Mouse (Mus musculus): ENCODE results near the gene Kctd5.
"Not testable (repeated sequence)": the region's sequence is repeated elsewhere in the genome, so short reads cannot be mapped to it uniquely, and the experiment has no call there.

The Kctd5 gene

DNA sequence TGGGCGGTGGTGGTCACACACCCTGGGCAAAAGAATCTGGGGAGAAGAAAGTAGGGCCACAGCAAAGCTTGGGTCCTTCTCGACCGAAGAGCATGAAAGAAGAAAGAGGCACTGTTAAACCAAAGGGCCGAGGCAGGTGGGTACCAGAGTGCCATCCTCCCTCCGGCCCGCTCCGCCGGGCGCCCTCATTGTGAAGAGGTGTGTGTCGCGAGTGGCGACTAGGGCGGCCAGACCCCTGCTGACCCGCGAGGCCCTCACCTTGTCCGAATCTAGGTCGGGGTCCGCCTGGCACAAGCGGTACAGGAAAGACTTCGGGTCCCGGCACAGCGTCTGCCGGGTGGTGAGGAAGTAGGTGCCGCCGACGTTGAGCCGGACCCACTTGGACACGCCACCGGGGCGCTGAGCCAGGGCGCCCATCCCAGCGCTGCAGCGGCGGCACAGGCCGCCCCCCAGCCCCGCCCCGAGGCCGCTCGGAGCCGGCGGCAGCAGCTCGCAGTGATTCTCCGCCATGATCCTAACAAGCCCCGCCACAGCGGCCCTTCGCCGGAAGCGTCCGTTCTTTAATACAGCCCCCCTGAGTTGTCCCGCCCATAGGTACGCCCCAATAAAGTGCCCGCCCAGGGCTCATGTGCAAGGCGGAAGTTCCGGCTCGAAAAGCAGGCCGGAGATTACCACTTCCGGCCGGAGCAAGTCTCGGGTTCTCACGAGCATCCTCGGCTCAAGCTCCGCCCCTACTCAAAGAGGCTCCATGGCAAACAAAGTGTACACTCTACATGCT, at the start of gene Kctd5:
TSS of gene Kctd5 (minus strand) at position 567 of the 778 bp plus-strand sequence.
- DNase-seq: peak; percentile 94

DNA sequence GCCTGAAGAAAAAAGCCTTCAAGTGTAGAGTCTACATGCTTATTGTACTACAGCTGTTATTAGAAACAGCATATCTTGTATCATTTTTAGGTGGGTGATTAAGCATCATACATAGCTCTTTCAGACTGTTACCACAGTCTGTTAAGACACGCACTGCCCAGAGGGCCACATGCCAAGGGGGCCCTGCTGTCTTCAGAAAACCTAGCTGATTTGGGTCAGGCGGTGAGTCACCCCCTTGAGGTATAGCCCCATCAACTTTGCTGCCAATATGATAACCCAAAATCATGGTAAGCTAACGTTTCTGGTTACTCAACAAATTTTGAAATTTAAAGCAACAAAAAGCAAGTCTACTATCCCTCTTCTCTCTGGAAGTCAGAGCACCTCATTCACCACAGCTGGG, 46.2 kb upstream of the Kctd5 start:
- DNase-seq: no peak

DNA sequence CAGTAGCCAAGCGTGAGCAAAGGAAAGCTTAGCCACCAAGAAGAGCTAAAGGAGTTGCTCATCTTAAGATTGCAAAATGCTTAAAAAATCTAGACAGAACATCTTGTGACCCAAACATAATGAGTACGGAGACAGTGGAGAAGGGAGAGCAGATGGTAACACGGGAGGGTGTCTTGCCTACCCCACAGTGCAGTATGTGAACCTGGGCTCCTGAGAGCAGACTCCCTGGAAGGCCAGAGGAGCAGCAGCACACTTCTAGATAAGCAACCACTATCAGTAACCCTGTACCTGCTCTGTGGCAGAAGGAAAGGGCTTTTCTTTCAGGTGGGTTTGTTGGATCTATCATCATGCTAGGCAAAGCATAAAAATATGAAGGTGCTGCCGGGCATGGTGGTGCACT, 39.7 kb upstream of the Kctd5 start:
- DNase-seq: peak; percentile 65

DNA sequence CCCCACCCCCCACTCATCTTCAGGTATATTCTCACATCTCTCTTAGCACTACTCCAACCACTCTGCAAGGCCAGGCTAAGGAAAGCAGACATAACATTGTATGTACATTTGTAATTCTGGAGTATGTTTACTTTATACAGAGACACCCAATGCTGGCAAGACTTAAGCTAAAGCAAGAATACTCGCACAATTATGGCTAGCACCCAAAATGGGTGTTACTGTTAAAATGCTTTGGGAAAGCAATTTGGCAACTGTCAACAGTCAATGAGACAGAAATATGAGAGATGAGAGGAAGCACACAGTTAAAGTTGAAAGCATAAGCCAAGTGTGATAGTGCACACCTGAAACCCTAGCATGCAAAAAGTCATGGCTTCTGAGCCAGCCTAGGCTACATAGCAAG, 38.0 kb upstream of the Kctd5 start:
- no peak for DNase-seq

DNA sequence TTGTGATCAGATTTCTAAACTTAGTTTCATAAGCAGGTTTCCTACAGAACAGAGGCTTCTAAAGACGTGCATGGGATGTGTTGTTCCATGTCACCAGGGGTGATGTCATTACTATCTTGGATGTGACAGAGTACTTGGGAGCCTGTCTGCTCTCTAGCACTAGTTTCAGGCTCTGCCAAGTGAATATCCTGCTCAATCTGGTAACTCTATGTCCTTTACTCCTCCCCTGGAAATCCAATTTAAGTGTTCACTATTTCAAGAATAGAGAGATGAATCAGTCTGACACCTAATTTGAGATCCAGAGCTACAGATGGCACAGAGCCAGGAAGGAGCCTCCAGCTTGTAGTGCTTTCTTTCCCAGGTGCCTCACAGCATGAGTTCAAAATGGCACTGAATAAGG, 35.6 kb upstream of the Kctd5 start:
- DNase-seq: peak; percentile 62

DNA sequence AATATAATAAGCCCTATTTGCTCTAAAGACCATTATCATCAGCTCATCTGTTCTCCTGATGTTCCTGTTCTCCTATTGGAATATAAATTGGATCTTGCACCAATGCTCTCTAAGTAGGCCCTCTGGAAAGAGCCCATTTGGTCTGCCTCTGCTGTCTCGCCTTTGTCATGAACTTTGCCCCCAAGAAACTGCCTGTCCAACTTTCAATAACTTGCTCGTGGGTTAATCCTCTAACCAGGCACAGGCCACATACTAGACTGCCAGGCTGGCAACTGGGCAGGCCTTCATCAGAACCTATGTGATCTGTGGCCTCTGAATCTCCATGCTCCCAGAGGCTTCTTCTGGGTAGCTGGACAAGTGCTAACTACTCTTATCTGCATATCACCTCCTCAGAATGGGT, 31.8 kb upstream of the Kctd5 start:
- DNase-seq: no peak

DNA sequence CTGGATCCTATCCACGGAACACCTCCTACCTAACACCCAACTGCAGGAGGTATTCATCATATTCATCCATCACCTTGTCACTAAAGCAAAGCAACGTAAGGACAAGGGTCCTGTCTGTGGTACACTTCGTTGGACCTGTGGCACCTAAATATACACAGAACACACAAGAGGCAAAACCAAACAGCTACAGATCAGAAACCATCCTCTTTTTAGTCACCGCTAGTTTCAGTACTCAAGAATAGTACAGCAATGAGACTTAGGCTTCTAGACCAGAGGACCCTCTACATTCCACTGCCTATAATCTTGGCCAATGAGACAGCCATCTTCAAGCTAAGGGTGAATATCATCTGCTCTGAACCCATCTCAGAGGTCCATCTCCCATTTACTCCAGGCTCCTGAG, 25.1 kb upstream of the Kctd5 start:
- no peak for DNase-seq

DNA sequence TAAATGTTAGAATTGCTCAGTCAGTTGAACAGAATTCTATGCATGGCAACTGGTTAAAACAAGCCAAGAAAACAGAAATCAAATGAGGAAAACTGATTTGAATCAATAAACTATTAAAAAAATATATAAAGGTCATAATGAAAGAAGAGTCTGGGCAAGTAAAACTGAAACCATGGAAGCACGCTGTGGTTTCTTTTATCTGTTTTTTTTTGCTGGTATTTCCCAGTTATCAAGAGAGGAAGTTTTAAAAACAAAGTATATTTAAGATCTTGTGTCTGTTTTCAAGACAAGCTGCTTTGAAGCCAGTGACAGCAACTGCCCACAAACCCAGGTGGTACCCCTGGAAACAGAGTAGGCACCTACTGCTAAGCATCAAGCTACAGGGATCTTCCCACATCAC, 17.3 kb upstream of the Kctd5 start:
- no peak for DNase-seq

DNA sequence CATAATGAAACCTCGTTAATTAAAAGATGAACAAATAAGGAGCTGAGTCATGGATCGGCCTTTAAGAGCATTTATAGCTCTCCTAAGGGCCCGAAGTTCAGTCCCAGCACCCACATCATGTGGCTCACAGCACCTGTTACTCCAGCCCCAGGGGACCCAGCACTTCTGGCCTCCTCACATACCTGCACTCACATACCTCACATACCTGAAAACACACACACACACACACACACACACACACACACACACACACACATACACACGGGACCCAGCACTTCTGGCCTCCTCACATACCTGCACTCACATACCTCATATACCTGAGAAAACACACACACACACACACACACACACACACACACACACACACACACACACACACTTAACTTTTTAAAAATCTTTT, 13.1 kb upstream of the Kctd5 start:
- not testable (repeated sequence) for DNase-seq

DNA sequence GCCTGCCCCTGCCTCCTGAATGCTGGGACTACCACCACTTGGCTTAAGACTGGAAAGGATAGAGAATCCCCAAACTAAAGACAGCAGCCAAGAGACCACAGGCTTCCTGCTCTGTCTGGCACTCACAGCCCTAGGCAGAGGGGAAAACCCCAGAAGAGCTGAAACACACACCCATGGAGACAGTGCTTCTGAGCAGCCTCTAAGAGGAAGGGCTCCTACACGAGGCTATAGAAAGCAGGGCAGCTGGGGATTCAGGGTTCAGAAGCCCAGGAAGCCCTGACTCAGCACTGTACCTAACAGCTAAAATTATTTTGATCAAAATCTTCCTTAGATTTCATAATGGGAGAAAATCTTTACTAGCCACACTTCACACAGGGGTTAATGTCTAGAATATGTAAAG, 11.3 kb upstream of the Kctd5 start:
- DNase-seq: no peak

DNA sequence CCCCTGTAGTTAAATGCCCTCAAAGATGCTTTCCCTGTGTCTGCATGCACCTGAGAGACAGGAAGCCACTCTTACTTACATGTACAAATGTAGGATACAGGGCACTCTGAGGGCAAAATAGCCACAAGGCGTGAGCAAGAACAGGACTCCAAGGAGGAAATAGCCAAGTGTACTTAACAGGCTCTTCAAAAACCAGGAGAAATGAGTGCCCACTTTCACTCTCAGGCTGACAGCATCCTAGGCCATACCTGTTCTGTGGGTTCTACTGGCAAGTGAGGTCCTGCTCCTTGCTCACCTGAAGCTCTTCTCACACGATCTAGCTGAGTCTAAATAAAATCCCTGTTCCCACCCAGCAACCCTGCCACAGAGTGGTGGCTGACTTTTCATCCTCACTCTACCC, 3.8 kb upstream of the Kctd5 start:
- DNase-seq: no peak

DNA sequence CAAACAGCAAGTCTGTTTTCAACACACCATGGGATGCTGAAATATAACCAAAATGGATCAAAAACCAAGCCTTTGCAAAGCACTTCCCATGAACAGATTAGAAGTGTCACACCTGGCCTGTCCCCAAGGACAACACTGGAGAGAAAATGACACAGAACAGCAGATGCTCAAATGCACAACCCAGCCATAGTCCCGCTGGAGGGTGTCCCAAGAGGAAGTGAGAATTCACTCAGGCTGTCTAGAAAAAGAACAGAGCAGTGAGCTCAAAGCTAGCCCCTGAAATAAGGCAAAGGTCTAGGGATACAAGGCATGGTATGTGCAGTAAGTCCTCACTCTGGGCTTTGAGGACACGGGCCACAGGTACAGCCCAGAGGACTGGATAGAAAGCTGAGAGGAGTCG, 3.8 kb downstream of the Kctd5 start:
- no peak for DNase-seq

DNA sequence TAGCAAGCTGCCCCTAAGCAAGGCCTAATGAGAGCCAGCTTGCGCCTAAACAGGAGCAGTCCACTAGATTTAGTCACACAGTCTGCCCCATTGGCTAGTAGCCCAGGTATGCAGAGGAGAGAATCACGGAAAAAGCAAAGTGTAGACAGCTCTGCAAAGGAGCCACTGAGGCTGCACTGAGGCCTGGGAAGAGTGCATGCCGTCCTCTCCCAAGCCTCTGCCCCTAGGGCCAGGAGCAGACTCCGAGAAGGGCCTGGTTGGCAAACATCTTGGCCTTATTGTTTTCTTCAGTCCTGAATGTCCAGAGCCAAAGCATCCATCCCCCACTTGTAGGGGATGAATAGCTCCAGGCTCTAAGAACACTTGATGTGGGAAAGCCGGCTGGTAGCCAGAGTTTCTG, 5.0 kb downstream of the Kctd5 start:
- DNase-seq: peak; percentile 38

DNA sequence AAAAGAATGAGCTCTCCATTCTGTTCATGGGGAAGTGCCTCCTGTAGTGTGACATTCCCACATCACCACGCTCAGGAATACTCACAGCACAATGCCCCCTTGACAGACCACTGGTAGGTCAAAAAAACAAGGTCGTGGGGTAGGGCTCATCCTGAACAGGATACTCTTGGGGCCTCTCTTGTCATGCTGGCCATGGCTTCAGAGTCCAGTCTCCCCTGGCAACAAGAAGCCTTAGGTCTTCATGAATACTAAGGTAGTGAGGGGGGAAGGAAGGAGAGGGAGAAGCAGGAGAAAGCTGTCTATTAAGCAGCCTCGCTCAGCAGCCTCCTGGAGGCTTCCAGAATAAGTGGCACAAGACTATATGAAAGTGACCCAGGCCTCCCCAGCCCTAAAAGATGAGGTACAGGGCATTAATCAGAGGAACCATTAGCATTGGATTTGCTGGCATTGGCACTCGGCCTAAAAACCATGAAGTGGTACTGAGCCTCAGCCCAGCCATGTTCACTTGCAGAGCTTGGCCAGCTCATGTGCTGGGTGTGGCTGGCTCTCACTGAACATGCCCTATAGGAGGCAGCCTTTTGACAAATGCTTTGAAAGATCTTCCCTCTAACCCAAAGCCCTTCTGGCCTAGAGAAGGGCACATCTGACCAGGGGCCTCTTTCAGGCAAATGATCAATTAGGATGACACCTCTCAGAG, 10.7 kb downstream of the Kctd5 start:
- DNase-seq: no peak

DNA sequence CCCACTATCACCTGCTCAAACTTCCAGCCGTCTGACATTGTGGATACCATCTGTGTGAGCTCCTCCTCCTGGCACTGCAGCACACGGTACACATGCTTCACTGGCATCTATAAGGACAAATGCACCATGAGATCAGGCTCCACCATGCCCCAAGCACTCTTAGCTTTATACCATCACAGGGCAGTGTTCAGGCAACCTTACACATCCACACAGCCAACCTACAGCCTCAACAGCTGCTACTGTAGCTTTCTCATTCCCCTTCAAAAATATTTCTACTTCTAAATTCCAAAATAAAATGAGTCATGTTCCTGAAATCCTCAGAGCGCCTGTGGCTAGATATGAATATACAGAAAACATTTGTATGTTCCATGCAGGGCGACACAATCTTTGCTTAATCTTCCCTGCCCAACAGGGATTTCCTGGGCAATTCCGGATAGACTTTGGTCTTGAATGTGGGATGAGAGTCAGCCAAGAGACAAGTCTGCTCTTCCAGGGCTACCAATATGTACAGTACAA, 15.5 kb downstream of the Kctd5 start:
- no peak for DNase-seq

DNA sequence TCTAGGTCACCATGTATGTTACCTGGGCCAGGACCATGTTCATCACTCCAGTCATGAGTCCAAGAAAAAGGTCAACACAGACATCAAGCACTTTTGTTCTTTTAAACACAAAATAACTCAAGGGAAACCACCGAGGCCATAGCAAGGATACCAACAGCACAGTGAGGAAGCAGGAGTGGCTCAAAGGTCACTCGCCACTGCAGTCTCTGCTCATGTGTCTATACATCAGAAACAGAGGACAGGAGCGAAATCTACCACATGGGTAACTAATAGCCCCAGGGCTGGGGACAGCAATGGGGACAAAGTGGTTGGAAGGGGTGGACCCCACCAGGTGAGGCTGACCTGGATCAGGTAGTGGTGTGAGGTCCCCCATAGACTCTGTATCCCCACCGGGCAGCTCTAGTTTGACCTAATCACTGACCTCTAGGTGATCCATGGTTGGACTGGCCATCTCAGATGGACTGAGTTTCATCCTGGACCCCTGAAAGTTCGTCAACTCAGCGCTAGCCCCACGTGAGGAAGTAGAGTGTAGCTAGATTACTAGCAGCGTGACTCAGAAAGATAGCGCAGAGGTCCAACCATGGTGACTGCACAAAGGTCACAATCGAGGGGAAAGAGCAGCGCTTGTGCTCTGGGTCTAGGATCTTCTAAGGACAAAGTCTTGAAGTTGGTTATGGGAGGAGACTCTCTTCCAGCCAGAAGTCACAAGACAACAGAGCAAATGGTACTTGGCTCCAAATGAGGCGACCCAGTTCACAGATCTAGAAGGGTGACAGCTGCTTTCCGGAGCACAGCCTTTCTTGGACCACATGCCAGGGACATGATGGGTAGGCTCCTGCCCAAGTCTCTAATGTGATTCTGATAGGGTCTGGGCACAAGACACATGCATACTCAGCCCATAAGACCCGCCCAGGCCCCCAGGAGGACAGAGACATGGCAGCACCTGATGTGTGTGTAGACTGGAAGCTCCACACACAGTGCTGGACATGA, 16.4 kb downstream of the Kctd5 start:
- DNase-seq: no peak

DNA sequence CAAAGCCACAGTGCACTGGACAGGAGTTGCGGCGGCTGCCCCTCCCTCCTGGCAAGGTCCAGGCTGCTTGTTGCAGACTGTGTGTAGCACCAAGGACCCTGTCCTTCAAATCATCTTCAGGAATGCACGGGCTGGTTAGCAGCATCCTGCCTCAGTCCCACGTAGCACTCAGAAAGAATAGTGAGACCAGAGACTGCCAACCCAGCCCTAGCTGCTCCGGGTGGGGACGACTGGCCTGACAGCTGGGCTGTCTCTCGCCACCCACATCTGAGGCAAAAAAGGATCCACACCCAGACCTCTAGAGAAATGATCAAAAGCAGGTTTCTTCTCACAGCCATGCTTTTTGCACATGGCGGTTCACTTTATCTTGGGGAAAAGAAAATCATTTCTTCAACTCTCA, 24.3 kb downstream of the Kctd5 start:
- DNase-seq: no peak

DNA sequence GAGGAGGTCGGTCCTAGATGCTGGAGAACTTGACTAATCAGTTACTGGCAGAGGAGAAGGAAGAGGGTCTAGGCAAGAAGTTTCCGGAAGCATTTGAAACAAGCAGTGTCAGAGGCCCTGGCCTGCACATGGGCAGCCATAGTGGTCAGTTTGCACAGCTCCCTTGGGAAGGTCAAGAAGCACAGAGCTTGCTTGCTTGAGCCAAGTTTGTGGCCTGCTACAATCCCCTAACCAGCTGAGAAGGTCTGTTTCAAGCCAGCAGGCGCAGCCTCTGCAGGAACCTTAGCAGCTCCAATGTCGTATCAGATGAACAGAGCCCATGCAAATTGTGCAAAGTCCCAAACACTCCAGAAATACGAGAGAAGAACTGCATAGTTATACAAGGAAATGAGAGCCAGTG, 25.2 kb downstream of the Kctd5 start:
- DNase-seq: no peak

DNA sequence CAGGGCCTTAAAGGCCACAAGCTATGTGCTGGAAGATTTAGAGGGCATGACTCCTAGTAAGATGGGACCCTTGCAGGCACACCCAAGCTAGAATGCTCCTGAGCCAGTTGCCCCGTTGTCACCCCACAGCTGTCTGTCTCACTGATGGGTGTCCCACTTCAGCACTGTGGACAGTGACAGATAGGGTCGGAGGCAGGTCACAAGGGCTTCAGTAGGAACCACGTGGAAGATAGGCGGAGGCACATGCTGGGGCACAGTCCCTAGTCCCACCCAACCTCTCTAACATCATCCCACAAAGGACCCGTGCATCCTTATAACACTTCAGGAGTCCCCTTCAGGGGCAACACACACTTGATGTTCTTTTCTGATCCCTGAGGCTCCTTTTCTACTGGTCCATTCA, 27.3 kb downstream of the Kctd5 start:
- DNase-seq: no peak

DNA sequence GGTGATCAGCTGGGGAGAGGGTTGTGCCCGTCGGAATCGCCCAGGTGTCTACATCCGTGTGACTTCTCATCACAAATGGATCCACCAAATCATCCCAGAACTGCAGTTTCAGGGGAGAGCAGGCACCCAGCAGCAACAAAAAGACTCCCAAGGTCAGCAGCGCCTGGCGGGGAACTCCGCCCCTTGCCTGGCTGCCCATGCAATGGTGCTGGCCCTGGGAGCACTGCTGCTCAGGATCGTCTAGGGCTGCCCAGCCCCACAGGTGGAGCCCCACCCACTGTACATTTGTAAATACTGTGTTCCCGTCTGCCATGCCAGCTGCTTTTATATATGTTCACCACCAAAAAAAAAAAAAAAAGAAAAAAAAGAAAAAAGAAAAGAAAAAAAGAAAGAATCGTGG, 27.7 kb downstream of the Kctd5 start:
- no peak for DNase-seq

DNA sequence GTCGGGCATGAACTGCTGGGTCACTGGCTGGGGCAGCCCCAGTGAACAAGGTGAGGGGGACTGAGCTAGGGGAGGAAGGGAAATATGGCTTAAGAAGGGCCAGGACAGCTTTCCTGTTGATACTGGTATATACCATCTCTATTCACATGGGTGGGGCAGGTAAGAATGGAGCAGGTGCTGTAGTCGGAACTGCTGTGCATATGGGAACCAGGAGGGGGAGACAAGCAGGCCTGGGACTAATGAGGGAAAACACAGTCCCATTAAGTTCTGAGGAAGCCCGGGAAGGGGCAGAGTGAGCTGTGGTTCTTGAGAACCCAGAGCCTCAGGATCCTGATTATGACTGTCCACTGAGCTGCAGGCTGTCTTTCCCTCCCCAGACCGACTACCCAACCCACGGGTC, 28.8 kb downstream of the Kctd5 start:
- no peak for DNase-seq

DNA sequence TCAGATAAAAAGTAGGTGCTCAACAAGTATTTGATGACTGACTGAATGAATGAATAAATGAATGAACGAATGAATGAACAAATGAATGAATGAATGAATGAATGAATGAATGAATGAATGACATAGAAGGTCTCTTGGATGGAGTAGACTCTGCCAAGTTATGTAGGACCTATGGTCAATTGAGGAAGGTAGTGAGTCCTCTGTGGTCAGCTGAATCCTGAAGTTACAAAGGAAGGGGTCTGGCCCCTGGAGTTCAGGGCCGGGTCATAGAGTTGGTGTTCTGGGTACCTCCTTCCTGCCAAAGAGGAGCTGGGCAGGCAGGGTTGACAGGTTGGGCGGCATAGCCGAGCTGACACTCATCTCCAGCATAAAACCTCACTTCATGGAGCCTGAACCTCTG, 35.4 kb downstream of the Kctd5 start, which contains the start of gene Prss27:
TSS of gene Prss27 (plus strand) at position 301 of the 400 bp plus-strand sequence.
- no peak for DNase-seq

DNA sequence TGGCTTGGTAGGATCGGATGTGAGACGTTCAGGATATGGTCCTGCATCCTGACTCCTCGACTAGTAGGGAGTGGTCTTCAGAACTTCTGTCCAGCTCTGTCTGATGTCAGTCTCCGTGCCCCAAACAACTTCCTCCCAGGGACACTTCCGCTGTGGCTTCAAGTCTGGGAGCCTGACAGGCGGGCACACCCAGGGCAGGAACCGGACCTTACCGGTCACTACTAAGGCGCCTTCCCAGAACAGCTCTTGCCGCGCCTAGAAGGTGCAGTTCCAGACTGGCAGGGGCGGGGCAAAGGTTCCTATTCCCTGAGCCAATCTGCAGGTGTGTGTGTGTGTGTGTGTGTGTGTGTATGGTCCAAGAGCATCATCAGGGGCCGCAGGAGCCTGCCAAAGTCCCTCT, 35.9 kb downstream of the Kctd5 start:
- DNase-seq: no peak
